Mouse (Mus musculus): ENCODE measurements around the gene Rora.

- no peak for TF ChIP-seq CTCF (IDR thresholded peaks at IDR 0.05; ENCODE audit: low read depth)
- TF ChIP-seq EP300 (optimal IDR thresholded peaks at IDR 0.05) = no peak
Measured at GRCm38 (mm10) chr9:68727166-68727855, 73.7 kb downstream of the Rora start.

All from stomach, postnatal 0 days (tissue).